Mouse (Mus musculus) forebrain, embryonic 16.5 days (tissue): Measurements from ENCODE around the gene Lztr1. TPM values are rescaled to one million over a fixed set of nuclear protein-coding genes. Genes with fewer than 3 reads are reported as not detected.
A peak's percentile ranks its signal among the peaks of the same experiment; 100 is the strongest.
"Not testable (repeated sequence)": the region's sequence is repeated elsewhere in the genome, so short reads cannot be mapped to it uniquely, and the experiment has no call there.

Experiments
- ATAC-seq: fragments of 200-750 bp; cut with Nextera tagmentation; 2 replicates; pipeline ENCODE4 v1.8.0; 2017; ENCODE audit warnings: mild to moderate bottlenecking, moderate library complexity
- H3K27ac ChIP-seq: fragments of 300-500 bp; sonication (generic); 2 replicates; pipeline ENCODE4 v1.5.1; 2014; ENCODE audit warnings: low read length, control low read depth
- H3K27me3 ChIP-seq: fragments of 300-500 bp; sonication (generic); replicated peaks from 2 replicates; pipeline ENCODE4 v1.6.1; 2014; ENCODE audit warnings: low read length; ENCODE audit not compliant: control insufficient read depth, insufficient read depth
- H3K36me3 ChIP-seq: fragments of 300-500 bp; sonication (generic); 2 replicates; pipeline ENCODE4 v1.6.1; 2014; ENCODE audit not compliant: control insufficient read depth, insufficient read depth
- H3K4me1 ChIP-seq: fragments of 300-500 bp; sonication (generic); replicated peaks from 2 replicates; pipeline ENCODE4 v1.6.1; 2014; ENCODE audit warnings: low read length; ENCODE audit not compliant: control insufficient read depth, insufficient read depth
- H3K4me2 ChIP-seq: fragments of 300-500 bp; sonication (generic); 2 replicates; pipeline ENCODE4 v1.6.1; 2014; ENCODE audit warnings: mild to moderate bottlenecking, low read length, control low read depth
- H3K4me3 ChIP-seq: fragments of 300-500 bp; sonication (generic); replicated peaks from 2 replicates; pipeline ENCODE4 v1.5.1; 2014; ENCODE audit warnings: mild to moderate bottlenecking, low read length, control low read depth
- H3K9ac ChIP-seq: fragments of 300-500 bp; sonication (generic); replicated peaks from 2 replicates; pipeline ENCODE4 v1.6.1; 2014; ENCODE audit warnings: low read depth, low read length, control low read depth
- H3K9me3 ChIP-seq: fragments of 300-500 bp; sonication (generic); 2 replicates; pipeline ENCODE4 v1.6.1; 2016; ENCODE audit warnings: low read length; ENCODE audit not compliant: control insufficient read depth
- WGBS: fragments of 180-500 bp; shearing (Covaris S2); extraction: QIAGEN DNeasy Blood & Tissue Kit; methylation state at CpG from one replicate; pipeline ENCODE4 v1.1.7; 2014; 5-methylcytosine and 5-hydroxymethylcytosine counted together
- polyA plus RNA-seq: library from polyadenylated mRNA; unstranded; fragments of >200 nt; fragmentation: Nextera tagmentation; extraction: Ambion mirVana; gene quantifications from 2 replicates; pipeline ENCODE4 v1.2.1, GENCODE M21; 2015

The Lztr1 gene
- polyA plus RNA-seq, 1 experiment from 2014 or later, result 150 TPM

- Histone ChIP-seq H3K27ac (no peak overlapping the region), H3K27me3 (no peaks in the 10 kb centered on the region; the same call in 1 of the 2 replicates), H3K4me3 (no peak overlapping the region), H3K4me1 (peaks cover 5% of the 10 kb centered on the region), H3K9me3 (no peaks in the 10 kb centered on the region), H3K4me2 (no peak overlapping the region), H3K9ac (no peak overlapping the region), H3K36me3 (no peaks in the 10 kb centered on the region)
- WGBS, result 95% methylated on average over 3 of the region's 3 CpGs
- no peak for ATAC-seq
Observed at GRCm38 (mm10) chr16:17536584-17536983, 28.1 kb downstream of the Lztr1 start.

DNA sequence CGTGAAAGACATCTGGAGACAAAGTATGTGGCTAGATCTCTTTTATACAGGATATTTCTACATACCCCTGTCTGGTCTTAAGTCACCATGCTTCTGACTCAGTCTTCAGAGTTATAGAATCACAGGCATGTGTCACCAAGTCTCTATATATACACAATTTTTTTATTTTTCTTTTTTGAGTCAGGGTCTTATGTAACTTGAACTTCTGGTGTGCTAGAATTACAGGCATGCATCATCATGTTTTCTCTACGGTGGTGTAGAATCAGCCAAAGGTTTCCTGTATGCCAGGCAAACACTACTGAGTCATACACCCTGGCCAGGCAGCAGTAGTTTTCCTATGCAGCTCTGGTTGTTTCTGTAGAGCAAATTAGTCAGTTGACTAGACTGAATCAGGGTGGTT is 34.1 kb downstream of the Lztr1 start:
- no peak for ATAC-seq

GRCm38 (mm10) chr16:17552837-17553236 is 44.3 kb downstream of the Lztr1 start:
- Histone ChIP-seq H3K27me3 (no peaks in the 10 kb centered on the region), H3K4me2 (no peak overlapping the region), H3K4me3 (no peak overlapping the region), H3K27ac (no peak overlapping the region), H3K9ac (no peak overlapping the region), H3K9me3 (no peaks in the 10 kb centered on the region), H3K4me1 (peaks cover 10% of the 10 kb centered on the region), H3K36me3 (no peaks in the 10 kb centered on the region)
- no peak for ATAC-seq
- WGBS, result 89% methylated on average over 7 of the region's 7 CpGs

More for the DNA sequence above, 34.1 kb downstream of the Lztr1 start:
- Histone ChIP-seq H3K4me1 (no peaks in the 10 kb centered on the region), H3K4me3 (no peak overlapping the region), H3K27me3 (no peaks in the 10 kb centered on the region; the same call in 1 of the 2 replicates), H3K36me3 (no peaks in the 10 kb centered on the region), H3K4me2 (no peak overlapping the region), H3K9ac (no peak overlapping the region), H3K27ac (no peak overlapping the region), H3K9me3 (no peaks in the 10 kb centered on the region)
- 84% methylated on average over 2 of the region's 2 CpGs for WGBS

GRCm38 (mm10) chr16:17553910-17554685 is 45.6 kb downstream of the Lztr1 start:
- Histone ChIP-seq H3K27ac (no peak overlapping the region), H3K4me2 (peak overlapping the region; percentile 41), H3K4me3 (peak overlapping the region; percentile 26; the same call in 1 of the 2 replicates), H3K9ac (peak overlapping the region; percentile 31), H3K9me3 (no peaks in the 10 kb centered on the region), H3K27me3 (no peaks in the 10 kb centered on the region), H3K4me1 (peaks cover 10% of the 10 kb centered on the region), H3K36me3 (no peaks in the 10 kb centered on the region)
- 5% methylated on average over 18 of the region's 18 CpGs for WGBS
- peak; percentile 89 for ATAC-seq

GRCm38 (mm10) chr16:17554702-17555101 is 46.2 kb downstream of the Lztr1 start:
- H3K4me3 ChIP-seq, H3K9me3 ChIP-seq, H3K4me2 ChIP-seq, ATAC-seq, H3K9ac ChIP-seq, H3K4me1 ChIP-seq, H3K27me3 ChIP-seq, H3K27ac ChIP-seq, H3K36me3 ChIP-seq: not testable (repeated sequence)
- 8% methylated on average over 4 of the region's 4 CpGs for WGBS

DNA sequence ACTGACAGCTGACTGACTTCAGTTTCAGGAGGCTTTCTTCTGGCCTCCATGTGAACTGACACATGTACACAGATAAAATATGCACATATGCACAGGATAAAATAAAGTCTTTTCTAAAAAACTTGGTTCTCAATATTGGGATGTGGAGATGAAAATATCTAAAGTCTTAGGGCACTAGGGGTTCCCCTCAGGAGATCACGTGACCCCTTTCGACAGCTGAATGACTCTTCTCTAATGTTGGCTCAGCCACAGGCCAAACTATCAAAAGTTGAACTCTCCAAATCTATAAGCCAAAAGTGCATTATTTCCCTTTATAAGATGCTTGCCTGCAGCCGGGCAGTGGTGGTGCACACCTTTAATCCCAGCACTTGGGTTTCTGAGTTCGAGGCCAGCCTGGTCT is 47.7 kb downstream of the Lztr1 start:
- H3K9me3 ChIP-seq, result no peaks in the 10 kb centered on the region
- H3K36me3 ChIP-seq, result no peaks in the 10 kb centered on the region
- H3K4me1 ChIP-seq, result peaks cover 13% of the 10 kb centered on the region
- no peak for ATAC-seq
- no peak overlapping the region for H3K4me2 ChIP-seq
- no peak overlapping the region for H3K4me3 ChIP-seq
- 86% methylated on average over 4 of the region's 4 CpGs for WGBS
- no peak overlapping the region for H3K27ac ChIP-seq
- no peaks in the 10 kb centered on the region for H3K27me3 ChIP-seq
- H3K9ac ChIP-seq, result no peak overlapping the region

DNA sequence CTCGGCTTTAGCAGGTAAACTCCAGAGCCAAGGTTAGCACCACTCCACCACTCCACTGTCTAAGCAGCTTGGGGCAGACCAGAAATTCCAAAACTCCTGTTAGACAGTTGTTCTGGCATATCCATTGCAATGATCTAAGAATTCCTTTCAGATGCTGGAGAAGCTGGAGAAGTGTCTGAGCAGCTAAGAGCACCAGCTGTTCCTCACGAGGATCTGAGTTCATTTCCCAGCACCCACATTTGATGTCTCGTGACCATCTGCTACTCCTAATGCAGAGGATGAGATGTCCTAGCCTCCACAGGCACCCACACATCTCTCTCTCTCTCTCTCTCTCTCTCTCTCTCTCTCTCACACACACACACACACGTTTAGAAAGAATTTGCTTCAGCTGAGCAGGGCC is 48.4 kb downstream of the Lztr1 start:
- no peak for ATAC-seq
- no peak overlapping the region for H3K27ac ChIP-seq
- no peak overlapping the region for H3K4me3 ChIP-seq
- no peak overlapping the region for H3K9ac ChIP-seq
- H3K9me3 ChIP-seq, result no peaks in the 10 kb centered on the region
- no peaks in the 10 kb centered on the region for H3K36me3 ChIP-seq
- H3K27me3 ChIP-seq, result no peaks in the 10 kb centered on the region
- WGBS, result 60% methylated on average over 4 of the region's 4 CpGs
- no peak overlapping the region for H3K4me2 ChIP-seq
- peaks cover 20% of the 10 kb centered on the region for H3K4me1 ChIP-seq

- Histone ChIP-seq H3K27me3 (no peaks in the 10 kb centered on the region), H3K4me2 (no peak overlapping the region), H3K36me3 (no peaks in the 10 kb centered on the region), H3K9me3 (no peaks in the 10 kb centered on the region), H3K9ac (no peak overlapping the region), H3K4me3 (no peak overlapping the region), H3K4me1 (peaks cover 22% of the 10 kb centered on the region), H3K27ac (no peak overlapping the region)
- peak; percentile 14; the same call in 1 of the 2 replicates for ATAC-seq
- under 1% methylated on average over 5 of the region's 5 CpGs for WGBS
Observed at GRCm38 (mm10) chr16:17557947-17558480, 49.5 kb downstream of the Lztr1 start.

- H3K27ac ChIP-seq, result no peak overlapping the region
- 1% methylated on average over 5 of the region's 5 CpGs for WGBS
- no peaks in the 10 kb centered on the region for H3K9me3 ChIP-seq
- H3K9ac ChIP-seq, result no peak overlapping the region
- H3K27me3 ChIP-seq, result no peaks in the 10 kb centered on the region
- peaks cover 20% of the 10 kb centered on the region for H3K4me1 ChIP-seq
- H3K4me3 ChIP-seq, result no peak overlapping the region
- H3K36me3 ChIP-seq, result no peaks in the 10 kb centered on the region
- ATAC-seq, result no peak
- H3K4me2 ChIP-seq, result no peak overlapping the region
Observed at GRCm38 (mm10) chr16:17558811-17559210, 50.3 kb downstream of the Lztr1 start.
